Mouse (Mus musculus) lung, postnatal 0 days (tissue): ENCODE data around the gene Micu1.

Experiments
- CTCF ChIP-seq: IDR thresholded peaks from 2 replicates; pipeline ENCODE4 v1.5.1; 2016; ENCODE audit warnings: antibody characterized with exemption, mild to moderate bottlenecking
- EP300 ChIP-seq: IDR thresholded peaks from 2 replicates; pipeline ENCODE4 v1.6.1; 2016; ENCODE audit warnings: antibody characterized with exemption, mild to moderate bottlenecking, control low read depth

DNA sequence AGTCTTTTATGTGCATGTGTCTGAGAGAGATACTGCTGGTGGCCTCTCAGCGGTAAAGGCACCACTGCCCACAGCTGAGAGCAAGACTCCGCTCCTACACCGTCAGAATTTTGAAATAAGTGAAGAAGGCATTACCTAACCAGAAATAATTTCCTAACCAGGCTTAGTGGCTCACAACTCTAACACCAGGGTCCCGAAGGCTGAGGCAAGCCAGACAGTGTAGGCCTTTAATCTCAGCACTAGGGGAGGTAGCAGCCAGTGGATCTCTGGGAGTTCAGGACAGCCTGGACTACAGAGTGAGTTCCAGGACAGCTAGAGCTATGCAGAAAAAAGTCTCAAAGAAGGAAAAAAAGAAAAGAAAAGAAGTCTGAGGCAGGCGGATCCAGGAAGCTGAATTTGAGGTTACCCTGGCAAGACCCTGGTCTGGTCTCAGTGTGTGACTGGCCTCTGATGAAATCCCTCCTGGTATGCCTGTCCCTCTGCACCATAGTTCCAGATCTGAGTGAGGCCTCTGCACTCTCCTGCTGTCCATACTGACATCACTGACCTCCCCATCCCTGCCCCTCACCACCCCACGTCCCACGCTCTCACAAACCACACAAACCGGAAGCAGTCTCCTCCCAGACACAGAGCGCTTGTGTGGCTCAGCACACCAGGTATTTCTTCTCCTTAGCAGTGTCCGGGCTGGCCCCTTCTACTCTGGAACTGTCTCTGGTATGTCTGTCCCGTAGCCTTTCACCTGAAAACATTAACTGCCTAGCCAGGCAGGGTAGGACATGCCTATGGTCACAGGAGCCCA is 146.0 kb downstream of the Micu1 start:
- TF ChIP-seq CTCF = no peak
- no peak for TF ChIP-seq EP300
